Mouse (Mus musculus) large intestine, adult 2 months (tissue): ENCODE measurements around the gene Ucp3. TPM values are rescaled to one million over a fixed set of nuclear protein-coding genes. Genes with fewer than 3 reads are reported as not detected.

Experiments
- DNase-seq: peaks from one replicate; pipeline ENCODE4 v3.0.0-alpha.2; 2012; ENCODE audit warnings: low read depth, low spot score
- WGBS: fragments of 180-500 bp; shearing (Covaris S2); methylation state at CpG from one replicate; pipeline ENCODE4 v1.1.7; 2018; 5-methylcytosine and 5-hydroxymethylcytosine counted together
- polyA plus RNA-seq: library from polyadenylated mRNA; depleted of rRNA; stranded (reverse); fragments of >200 nt; gene quantifications from 2 replicates; pipeline ENCODE4 v1.2.3, GENCODE M21; 2012; rRNA removed

Gene Ucp3
- polyA plus RNA-seq, 1 experiment: 0.19 TPM

DNA sequence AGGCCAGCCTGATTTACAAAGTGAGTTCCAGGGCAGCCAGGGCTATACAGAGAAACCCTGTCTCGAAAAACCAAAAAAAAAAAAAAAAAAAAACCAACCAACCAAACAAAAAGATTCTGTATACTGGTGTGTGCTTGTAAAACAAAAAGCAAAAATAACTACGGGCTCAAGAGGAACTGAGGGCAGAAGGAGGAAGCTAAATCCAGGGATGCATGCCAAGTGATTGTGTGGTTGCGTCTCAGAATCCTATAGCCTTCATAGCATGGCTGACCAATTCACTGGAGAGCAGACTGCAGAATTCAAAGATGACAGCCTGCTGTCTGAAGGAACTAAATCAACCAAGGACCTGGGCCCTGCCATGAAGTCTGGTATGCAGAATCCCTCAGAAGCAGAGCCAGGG, 61.4 kb downstream of the Ucp3 start:
- 24% methylated on average over 3 of the region's 3 CpGs for WGBS
- DNase-seq: no peak

DNA sequence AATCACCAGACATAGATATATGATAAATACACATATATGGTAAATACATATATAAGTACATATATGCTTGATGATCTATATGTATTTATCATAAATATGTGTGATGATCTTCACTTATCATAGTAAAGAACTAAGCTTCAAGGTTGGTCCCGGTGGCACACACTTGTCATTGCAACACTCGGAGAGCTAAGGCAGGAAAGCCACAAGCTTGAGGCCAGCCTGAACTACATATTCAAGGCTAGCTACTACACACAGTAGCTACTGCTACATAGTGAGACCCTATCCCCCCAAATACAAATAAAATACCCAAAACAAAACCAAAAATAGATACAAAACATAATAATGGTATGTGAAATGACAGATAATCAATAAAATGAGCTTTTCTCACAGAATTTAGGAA, 63.0 kb downstream of the Ucp3 start:
- DNase-seq: no peak
- WGBS: 88% methylated on average over 2 of the region's 2 CpGs

Other genes with a start within 250 kb of the Ucp3 start
- 1.2 and 2.6 TPM in 2 replicates for gene Pgm2l1, start 245.6 kb upstream of the Ucp3 start, polyA plus RNA-seq
- 0.36 and 0.42 TPM in 2 replicates for gene P4ha3, start 187.5 kb upstream of the Ucp3 start, polyA plus RNA-seq
- gene C2cd3, start 100.8 kb upstream of the Ucp3 start, polyA plus RNA-seq: 13.8 and 16.7 TPM in 2 replicates
- 58.7 and 64.0 TPM in 2 replicates for gene Ppme1, start 100.7 kb upstream of the Ucp3 start, polyA plus RNA-seq
- 550 and 651 TPM in 2 replicates for gene Ucp2, start 20.3 kb downstream of the Ucp3 start, polyA plus RNA-seq
- gene Dnajb13, start 42.0 kb downstream of the Ucp3 start, polyA plus RNA-seq: 0.51 and 0.74 TPM in 2 replicates
- gene Coa4, start 64.1 kb downstream of the Ucp3 start, polyA plus RNA-seq: 20.5 and 23.2 TPM in 2 replicates
- gene Rab6a, start 134.4 kb downstream of the Ucp3 start, polyA plus RNA-seq: 17.2 and 27.5 TPM in 2 replicates
- 15.7 and 19.2 TPM in 2 replicates for gene Mrpl48, start 135.3 kb downstream of the Ucp3 start, polyA plus RNA-seq
- 8.4 and 9.1 TPM in 2 replicates for gene Plekhb1, start 189.4 kb downstream of the Ucp3 start, polyA plus RNA-seq
- gene Fam168a, start 233.6 kb downstream of the Ucp3 start, polyA plus RNA-seq: 11.3 and 27.5 TPM in 2 replicates